Mouse (Mus musculus): ENCODE measurements around the gene Fbxw18. TPM values are rescaled to one million over a fixed set of nuclear protein-coding genes. Genes with fewer than 3 reads are reported as not detected.
"Not testable (repeated sequence)": the region's sequence is repeated elsewhere in the genome, so short reads cannot be mapped to it uniquely, and the experiment has no call there.

The Fbxw18 gene
- not detected for total RNA-seq (2021)
- long read RNA-seq, experiment 1 = 0 reads
- long read RNA-seq, experiment 2 = 0 reads

GRCm38 (mm10) chr9:109702600-109702999 is at the start of gene Fbxw18:
TSS of gene Fbxw18 (minus strand) at chr9:109702700.
- DNase-seq; intact Hi-C loops (cut with DNase I; ENCODE audit: low total_unique reads): not testable (repeated sequence)

- DNase-seq; intact Hi-C loops (cut with DNase I; ENCODE audit: low total_unique reads): not testable (repeated sequence)
Observed at GRCm38 (mm10) chr9:109745989-109746388, 43.5 kb upstream of the Fbxw18 start, which contains the start of gene Fbxw26. TSS of gene Fbxw26 (minus strand) at chr9:109746089.

DNA sequence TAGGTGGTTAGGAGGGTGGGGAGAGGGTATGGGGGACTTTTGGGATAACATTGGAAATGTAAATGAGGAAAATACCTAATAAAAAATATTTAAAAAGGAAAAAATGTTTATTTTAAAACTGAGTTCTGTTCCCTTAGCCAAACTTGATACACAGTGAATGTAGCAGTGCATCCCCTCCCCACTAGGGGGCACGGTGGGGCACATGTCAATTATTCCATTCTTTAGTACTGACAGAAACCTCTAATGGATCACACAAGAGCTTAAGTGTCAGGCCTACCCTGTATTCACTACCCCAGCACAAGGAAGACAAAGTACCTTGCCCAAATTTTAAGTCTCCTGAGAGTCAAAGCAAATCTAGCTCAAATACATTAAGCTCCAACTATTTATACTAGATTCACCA is 17.2 kb downstream of the Fbxw18 start:
- intact Hi-C loops (cut with DNase I; ENCODE audit: low total_unique reads) = no loop called here
- DNase-seq = peak; percentile 14

DNA sequence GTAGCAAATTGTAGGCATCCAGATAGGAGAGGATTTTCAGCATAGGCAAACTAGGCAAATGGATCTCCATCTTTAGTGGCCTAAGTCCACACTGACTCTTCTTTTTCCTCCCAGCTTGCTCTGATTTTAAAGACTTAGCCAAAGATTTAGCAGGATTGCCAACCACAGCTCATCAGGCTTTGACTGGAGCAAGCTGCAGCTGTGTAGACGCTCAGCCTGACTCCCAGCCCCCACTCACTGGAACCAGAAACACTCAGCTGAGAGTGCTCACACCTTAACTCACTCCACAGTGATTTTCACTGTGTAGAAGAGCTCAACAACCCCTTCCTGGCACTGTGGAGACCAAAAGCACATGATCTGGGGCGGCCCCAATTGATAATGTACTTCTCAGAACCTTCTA is 37.9 kb downstream of the Fbxw18 start, which contains the start of gene Fbxw25:
TSS of gene Fbxw25 (minus strand) at position 101 of the 400 bp plus-strand sequence.
- intact Hi-C loops (cut with DNase I; ENCODE audit: low total_unique reads); DNase-seq: not testable (repeated sequence)

Other genes with a start within 250 kb of the Fbxw18 start
- not detected for gene Fbxw19, start 206.8 kb downstream of the Fbxw18 start, total RNA-seq (2021)
- gene Fbxw15, start 134.4 kb downstream of the Fbxw18 start, total RNA-seq (2021) = not detected
- not detected for gene Fbxw24, start 76.6 kb downstream of the Fbxw18 start, total RNA-seq (2021)
- not detected for gene Fbxw25, start 38.0 kb downstream of the Fbxw18 start, total RNA-seq (2021)
- gene Fbxw26, start 43.4 kb upstream of the Fbxw18 start, total RNA-seq (2021) = not detected
- not detected for gene Fbxw27, start 88.0 kb upstream of the Fbxw18 start, total RNA-seq (2021)
- gene Spink8, start 109.6 kb upstream of the Fbxw18 start, total RNA-seq (2021) = not detected
- gene Nme6, start 130.0 kb upstream of the Fbxw18 start, total RNA-seq (2021) = 10 to 100 TPM; 18.9 to 20.6 TPM
- gene Camp, start 146.9 kb upstream of the Fbxw18 start, total RNA-seq (2021) = not detected
- gene Cdc25a, start 172.9 kb upstream of the Fbxw18 start, total RNA-seq (2021) = 1 to 10 TPM; 3.9 to 4.8 TPM
- gene Map4, start 228.8 kb upstream of the Fbxw18 start, total RNA-seq (2021) = 100 to 1,000 TPM; 451 to 486 TPM